Mouse (Mus musculus): ENCODE measurements around the gene Gm42878. TPM values are rescaled to one million over a fixed set of nuclear protein-coding genes. Genes with fewer than 3 reads are reported as not detected.

The Gm42878 gene
- polyA plus RNA-seq, 1 experiment: 0.21 TPM

DNA sequence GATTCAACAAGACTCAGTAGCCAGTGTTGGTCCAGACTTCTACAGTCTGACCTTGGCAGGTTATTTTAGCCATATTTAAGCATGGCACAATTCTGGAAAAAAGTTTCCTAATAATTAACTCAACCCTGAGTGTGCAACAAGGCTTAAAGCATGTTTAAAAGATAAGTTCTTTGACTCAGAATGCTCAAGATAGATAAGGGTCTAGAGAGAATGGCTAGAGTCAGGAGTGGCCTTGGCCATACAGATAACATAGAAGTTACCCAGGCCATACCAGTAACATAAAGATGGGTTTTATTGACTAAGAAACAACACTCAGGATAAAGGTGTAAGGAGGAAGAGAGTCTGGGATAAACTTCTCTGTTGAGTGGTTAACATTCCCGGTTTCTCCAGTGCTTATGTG, 69.2 kb downstream of the Gm42878 start:
- H3K4me3 ChIP-seq (replicated peaks; ENCODE audit: insufficient read depth, low read depth, low read length): no peak overlapping the region
- no peak overlapping the region for H3K27ac ChIP-seq (ENCODE audit: insufficient read depth, low read length)
- no peaks in the 10 kb centered on the region for H3K27me3 ChIP-seq (ENCODE audit: control insufficient read depth, insufficient read depth, low read length)
- no peak for TF ChIP-seq POLR2A (IDR thresholded peaks at IDR 0.05; ENCODE audit: borderline replicate concordance, insufficient read depth, low read length)
- H3K4me1 ChIP-seq (ENCODE audit: control insufficient read depth, insufficient read depth, low read length): no peaks in the 10 kb centered on the region
- no peak for DNase-seq
- 86% methylated on average over 1 of the region's 1 CpGs for WGBS

DNA sequence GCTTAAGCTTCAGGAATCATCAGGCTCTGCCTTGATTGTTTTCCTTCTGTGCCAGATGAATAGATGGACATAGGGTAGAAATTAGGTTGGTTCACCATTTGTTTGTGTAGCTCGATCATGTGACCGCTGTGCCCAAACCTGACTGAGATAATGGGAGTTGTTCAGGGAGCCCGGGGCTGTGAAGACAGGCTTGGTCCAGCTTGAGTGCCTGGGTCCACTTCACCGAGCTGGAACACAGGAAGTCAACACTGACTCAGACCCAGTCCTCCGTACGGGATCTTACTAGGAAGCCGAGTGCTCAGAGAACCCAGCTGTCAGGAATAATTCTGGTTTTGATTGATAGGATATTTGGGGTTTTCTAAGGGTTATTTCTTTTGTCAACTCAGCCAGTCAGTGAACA, 70.7 kb downstream of the Gm42878 start:
- Histone ChIP-seq H3K4me3 (replicated peaks; ENCODE audit: insufficient read depth, low read depth, low read length) (no peak overlapping the region), H3K4me1 (ENCODE audit: control insufficient read depth, insufficient read depth, low read length) (no peaks in the 10 kb centered on the region), H3K27ac (ENCODE audit: insufficient read depth, low read length) (no peak overlapping the region), H3K27me3 (ENCODE audit: control insufficient read depth, insufficient read depth, low read length) (no peaks in the 10 kb centered on the region)
- TF ChIP-seq CTCF (IDR thresholded peaks at IDR 0.05; ENCODE audit: borderline replicate concordance, insufficient read depth, low read depth, low read length): no peak
- TF ChIP-seq POLR2A (IDR thresholded peaks at IDR 0.05; ENCODE audit: borderline replicate concordance, insufficient read depth, low read length): no peak
- 84% methylated on average over 7 of the region's 7 CpGs for WGBS
- no peak for DNase-seq

DNA sequence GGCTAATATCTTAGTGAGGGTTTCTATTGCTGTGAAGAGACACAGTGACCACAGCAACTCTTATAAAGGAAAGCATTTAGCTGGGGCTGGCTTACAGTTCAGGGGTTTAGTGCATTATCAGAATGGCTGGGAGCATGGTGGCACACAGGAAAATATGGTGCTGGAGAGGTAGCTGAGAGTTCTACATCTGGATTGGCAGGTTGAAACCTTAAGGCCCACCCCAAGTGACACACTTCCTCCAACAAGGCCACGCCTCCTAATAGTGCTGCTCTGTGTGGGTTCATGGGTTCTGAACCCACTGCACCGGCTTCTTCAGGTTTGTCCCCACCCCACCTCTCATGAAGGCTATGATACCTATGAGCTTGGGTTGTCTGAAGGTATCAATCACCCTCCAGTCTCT, 72.9 kb downstream of the Gm42878 start:
- WGBS: 89% methylated on average over 2 of the region's 2 CpGs
- Histone ChIP-seq H3K27ac (ENCODE audit: insufficient read depth, low read length) (no peak overlapping the region), H3K4me1 (ENCODE audit: control insufficient read depth, insufficient read depth, low read length) (no peaks in the 10 kb centered on the region), H3K4me3 (replicated peaks; ENCODE audit: insufficient read depth, low read depth, low read length) (no peak overlapping the region), H3K27me3 (ENCODE audit: control insufficient read depth, insufficient read depth, low read length) (no peaks in the 10 kb centered on the region)
- TF ChIP-seq CTCF (IDR thresholded peaks at IDR 0.05; ENCODE audit: borderline replicate concordance, insufficient read depth, low read depth, low read length) (no peak), POLR2A (IDR thresholded peaks at IDR 0.05; ENCODE audit: borderline replicate concordance, insufficient read depth, low read length) (no peak)
- DNase-seq: no peak

DNA sequence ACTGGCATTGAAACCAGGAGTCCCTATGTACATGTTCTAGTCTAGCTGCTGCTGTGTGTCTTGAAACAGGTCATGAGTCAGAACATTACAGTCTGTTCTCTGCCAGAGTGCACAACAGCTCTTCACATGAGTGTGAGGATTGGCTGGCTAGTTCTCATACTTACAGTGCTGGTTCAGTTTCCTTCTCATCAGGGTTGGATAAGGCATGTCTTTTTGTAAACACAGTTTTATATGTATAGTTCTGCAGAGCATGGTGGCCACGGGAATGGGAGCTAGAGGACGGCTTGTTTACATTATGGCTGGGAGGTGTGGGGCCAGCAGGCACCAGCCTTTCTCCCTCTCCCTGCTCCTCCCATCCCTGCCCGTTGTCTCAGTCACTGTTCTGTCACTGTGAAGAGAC, 75.7 kb downstream of the Gm42878 start:
- TF ChIP-seq POLR2A (IDR thresholded peaks at IDR 0.05; ENCODE audit: borderline replicate concordance, insufficient read depth, low read length) (no peak), CTCF (IDR thresholded peaks at IDR 0.05; ENCODE audit: borderline replicate concordance, insufficient read depth, low read depth, low read length) (no peak)
- no peaks in the 10 kb centered on the region for H3K4me1 ChIP-seq (ENCODE audit: control insufficient read depth, insufficient read depth, low read length)
- H3K27me3 ChIP-seq (ENCODE audit: control insufficient read depth, insufficient read depth, low read length): no peaks in the 10 kb centered on the region
- no peak for DNase-seq
- no peak overlapping the region for H3K4me3 ChIP-seq (replicated peaks; ENCODE audit: insufficient read depth, low read depth, low read length)
- 54% methylated on average over 3 of the region's 3 CpGs for WGBS
- H3K27ac ChIP-seq (ENCODE audit: insufficient read depth, low read length): no peak overlapping the region

Other genes starting within 250 kb of the Gm42878 start
- gene Trafd1, start 159.8 kb downstream of the Gm42878 start, polyA plus RNA-seq (2012; rRNA removed): 109 and 120 TPM in 2 replicates
- gene Naa25, start 147.5 kb downstream of the Gm42878 start, polyA plus RNA-seq (2012; rRNA removed): 19.6 and 21.2 TPM in 2 replicates
- gene Tmem116, start 93.6 kb downstream of the Gm42878 start, polyA plus RNA-seq (2012; rRNA removed): 2.8 and 3.7 TPM in 2 replicates
- gene Erp29, start 93.0 kb downstream of the Gm42878 start, polyA plus RNA-seq (2012; rRNA removed): 145 TPM in 2 replicates
- not detected in 2 replicates for gene Adam1b, start 42.0 kb downstream of the Gm42878 start, polyA plus RNA-seq (2012; rRNA removed)
- gene Adam1a, start within 50 bp of the Gm42878 start, polyA plus RNA-seq (2012; rRNA removed): 30.6 and 31.5 TPM in 2 replicates
- 88.2 and 94.9 TPM in 2 replicates for gene Mapkapk5, start 423 bp upstream of the Gm42878 start, polyA plus RNA-seq (2012; rRNA removed)
- 174 and 192 TPM in 2 replicates for gene Aldh2, start 48.3 kb upstream of the Gm42878 start, polyA plus RNA-seq (2012; rRNA removed)
- gene Acad12, start 73.5 kb upstream of the Gm42878 start, polyA plus RNA-seq (2012; rRNA removed): 3.8 and 5.3 TPM in 2 replicates
- 3.6 and 4.0 TPM in 2 replicates for gene Acad10, start 115.0 kb upstream of the Gm42878 start, polyA plus RNA-seq (2012; rRNA removed)
- 51.2 and 54.4 TPM in 2 replicates for gene Brap, start 115.1 kb upstream of the Gm42878 start, polyA plus RNA-seq (2012; rRNA removed)
- gene Atxn2, start 165.9 kb upstream of the Gm42878 start, polyA plus RNA-seq (2012; rRNA removed): 149 and 165 TPM in 2 replicates